Mouse (Mus musculus) right cerebral cortex, postnatal 4 days (tissue): ENCODE measurements around the gene Map3k4.
A peak's percentile ranks its signal among the peaks of the same experiment; 100 is the strongest.

Experiments used
- DNase-seq: peaks from one replicate; pipeline ENCODE4 v3.0.0-alpha.2; 2022

The Map3k4 gene

DNA sequence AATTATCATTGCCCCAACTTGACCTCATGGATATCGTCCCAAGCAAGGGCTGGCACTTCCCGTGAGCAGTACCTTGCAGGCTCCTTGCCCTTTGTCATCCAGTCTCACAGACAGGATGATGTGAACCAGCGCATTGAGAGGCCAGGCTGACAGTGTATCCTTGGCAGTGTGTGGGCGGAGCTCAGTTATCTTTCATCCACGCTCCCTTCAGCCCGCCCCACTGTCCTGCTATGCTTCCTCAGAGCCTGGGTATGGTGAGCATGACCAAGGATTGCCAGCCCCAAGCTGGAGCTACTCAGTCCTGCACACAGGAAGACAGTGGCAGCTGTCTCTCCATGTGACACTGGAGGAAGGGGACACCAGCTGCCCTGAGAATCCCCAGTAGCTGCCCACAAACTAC is 102.4 kb downstream of the Map3k4 start:
- no peak for DNase-seq

DNA sequence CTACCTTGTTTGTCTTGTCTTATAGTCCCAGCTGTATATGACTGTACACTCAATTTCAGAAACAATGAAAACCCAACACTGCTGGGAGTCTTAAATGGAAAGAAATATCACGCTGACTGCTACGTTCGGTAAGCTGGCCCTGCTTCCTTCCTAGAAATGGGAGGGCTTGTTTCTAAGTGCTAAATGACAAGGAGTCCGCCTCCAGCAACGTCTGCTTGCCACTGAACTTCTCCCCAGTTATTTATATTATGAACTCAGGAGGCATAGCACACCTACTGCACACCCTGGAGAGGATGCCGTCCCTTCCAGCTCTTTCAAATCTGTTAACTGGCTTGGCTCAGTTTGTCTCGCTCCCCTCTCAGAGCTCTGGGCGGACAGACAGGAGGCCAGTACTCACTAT is 105.2 kb downstream of the Map3k4 start:
- DNase-seq = no peak

DNA sequence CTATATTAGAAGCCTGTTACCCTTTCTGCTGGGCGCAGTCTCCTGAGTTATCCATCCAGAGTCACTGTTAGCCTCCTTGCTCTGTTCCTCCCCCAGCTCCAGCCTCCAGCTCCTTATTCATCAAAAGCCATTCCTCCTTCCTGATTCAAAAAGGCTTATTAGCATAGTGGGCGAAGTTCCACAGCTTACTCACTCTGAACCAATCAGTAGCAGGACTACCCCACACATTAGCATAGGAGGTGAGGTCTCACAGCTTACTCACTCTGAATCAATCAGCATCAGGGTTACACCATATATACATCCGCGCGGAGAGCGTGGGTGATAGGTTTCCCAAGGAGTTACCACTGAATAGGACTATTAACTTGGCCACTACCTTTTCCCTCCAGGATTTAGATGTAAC is 106.3 kb downstream of the Map3k4 start:
- DNase-seq = no peak

DNA sequence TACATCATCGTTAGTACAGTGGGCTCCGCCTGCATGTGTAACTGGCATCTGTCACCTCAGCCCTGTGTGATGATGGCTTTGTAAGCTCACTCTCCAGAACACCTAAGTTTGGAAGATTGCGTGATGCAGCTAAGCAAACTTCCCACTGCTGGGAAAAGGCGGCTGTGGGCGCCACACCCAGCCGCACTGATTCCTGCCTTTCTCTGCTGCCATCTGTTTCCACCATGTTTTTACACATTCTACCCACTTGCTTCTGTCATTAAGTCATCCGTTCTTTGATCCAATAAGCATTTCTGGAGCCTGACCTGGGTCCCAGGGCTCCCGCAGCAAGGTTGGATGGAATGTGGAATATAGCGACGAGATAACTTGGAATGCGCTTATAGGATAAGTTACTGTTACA is 106.7 kb downstream of the Map3k4 start:
- no peak for DNase-seq

DNA sequence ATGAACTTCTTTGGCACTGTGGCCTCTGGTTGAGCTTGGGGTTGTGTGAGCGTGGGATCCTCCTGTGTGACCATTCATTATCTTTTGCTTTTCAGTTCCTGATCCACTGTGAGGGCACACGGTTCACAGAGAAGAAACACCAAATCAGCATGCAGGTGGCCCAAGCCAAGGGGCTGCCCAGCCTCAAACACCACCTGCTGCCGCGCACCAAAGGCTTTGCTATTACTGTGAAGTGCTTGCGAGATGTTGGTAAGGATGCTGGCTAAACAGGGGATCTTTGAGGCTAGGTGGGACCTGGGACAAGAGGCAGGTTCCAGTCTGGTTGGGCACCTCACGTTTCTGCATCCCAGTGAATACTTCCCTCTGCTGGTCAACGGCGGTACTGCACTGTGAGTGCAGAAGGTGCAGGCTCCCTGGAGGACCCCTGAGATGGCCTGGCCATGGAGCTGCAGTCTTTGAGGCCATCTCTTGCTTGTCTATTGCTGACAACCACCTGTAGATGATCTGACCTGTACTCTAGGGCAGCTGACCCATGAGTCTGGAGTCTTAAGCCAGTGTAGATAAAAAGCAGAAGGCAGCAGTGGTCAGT is 108.0 kb downstream of the Map3k4 start:
- peak; percentile 94 for DNase-seq

DNA sequence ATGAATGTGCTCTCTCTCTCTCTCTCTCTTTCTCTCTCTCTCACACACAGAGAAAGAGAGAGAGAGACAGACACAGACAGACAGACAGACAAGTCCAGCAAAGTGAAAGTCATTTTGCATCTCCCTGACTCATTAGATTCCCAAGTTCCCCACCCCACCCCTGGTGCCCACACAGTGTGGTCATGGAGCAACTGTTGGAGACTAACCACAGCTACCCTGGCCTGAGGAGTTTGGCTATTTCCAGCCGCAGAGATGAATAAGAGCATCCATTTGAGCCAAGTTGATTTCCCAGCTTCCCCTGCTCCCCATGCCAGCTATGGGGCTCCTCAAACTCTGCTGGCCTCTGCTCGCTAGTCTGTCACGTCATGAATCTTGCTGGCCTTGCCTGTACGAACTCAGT is 109.1 kb downstream of the Map3k4 start:
- no peak for DNase-seq

DNA sequence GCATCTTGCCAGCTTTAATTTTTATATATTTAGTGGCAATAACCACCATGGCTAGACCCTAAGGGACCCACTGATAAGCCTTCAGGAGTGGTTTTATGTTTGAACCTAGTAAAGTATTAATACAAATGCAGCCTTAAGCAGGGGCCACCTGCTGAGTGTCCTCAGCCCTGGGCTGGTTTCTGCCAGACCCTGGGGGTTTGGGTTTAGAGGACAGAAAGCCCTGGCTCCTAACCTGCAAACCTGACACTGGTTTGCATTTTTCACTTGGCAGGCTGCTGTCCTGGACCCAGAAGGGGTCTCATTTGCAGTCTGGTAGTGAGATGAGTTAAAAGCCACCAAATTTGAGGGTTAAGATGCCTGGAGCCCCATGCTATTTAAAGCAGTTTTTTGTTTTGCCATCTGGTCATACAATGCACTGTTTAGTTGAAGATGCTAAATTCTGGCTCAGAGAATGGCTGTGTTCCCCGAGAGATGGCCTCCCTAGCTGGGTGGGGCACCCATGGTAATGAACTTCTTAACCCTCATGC is 111.5 kb downstream of the Map3k4 start:
- DNase-seq = no peak

DNA sequence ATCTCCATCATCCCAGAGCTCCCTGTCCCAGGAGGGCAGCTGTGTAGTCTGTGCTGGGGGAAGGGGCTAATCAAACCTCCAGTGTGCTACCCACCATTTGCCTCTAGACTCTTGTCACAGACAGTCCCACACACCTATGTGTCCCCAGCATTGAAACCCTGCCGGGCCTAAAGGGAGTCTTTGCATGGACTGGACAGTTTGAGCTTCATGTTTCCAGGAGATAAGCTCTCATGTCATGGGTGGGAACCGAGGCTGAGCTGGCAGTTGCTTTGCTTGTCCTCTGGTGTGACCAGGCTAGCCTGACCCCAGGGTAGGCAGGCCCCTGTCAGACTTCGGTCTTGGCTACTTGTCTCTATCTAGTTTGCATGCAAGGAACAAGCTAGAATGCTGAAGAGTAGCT is 112.3 kb downstream of the Map3k4 start:
- no peak for DNase-seq

DNA sequence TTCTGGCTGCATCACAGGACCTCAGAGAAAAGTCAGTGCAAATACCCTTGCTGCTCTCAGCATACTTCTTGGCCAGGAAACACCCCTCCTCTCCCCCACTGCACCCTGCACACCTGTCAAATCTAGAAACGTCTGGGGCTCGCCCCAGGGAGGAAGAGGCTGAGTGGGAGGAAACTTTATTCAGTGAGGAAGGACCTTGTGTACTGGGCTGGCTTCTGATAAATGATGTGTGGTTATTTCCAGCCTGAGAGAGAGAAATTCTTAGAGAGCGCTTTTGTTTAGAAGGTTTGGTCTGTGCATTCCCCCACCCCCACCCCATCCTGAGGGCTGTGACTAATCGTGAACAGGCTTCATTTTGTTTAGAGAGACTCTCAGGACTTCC is 112.9 kb downstream of the Map3k4 start:
- no peak for DNase-seq

DNA sequence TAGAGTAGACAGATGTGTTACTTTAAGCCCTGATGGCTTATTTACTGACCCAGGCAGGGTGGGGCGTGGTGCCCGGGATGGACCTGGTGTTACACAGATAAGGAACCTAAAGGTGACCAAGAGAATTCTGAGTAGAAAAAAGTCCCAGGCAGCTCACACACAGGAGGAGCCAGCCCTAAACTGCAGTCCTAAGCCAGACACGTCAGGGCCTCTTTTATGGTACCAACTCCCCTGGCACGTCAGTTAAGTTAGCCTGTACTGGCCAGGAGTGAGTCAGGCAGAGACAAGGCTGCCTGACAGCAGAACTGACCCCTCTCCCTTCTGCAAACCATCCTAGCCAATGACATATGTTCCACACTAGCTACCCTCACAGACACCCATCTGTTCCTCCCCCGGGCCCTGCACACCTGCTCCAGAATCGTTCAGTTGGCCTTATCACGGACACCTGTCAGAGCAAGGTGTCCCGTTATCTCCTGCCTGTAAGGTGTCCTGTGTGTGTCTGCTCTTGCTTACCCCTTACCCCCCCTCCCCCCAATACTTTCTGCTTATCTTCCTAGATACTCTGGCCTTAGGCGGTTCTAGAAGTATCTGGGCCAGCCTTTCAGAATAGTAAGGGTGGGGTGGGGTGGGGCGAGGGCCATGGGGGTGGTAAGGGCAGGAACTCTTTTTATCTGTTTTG is 113.4 kb downstream of the Map3k4 start:
- no peak for DNase-seq

DNA sequence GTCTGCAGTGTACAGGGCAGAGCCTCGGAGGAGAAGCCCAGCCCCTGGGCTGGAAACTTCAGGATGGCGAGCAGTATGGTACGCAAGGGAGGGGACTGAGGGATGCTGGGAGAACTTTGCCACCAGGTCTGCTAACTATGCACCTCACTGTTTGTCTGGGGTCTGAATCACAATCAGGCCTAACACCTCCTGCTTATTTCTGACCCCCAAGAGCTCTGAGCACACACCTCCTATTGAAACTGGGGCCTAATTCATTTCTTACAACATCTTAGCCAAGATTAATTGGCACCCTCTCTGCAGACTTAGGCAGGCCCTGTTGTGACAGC is 113.9 kb downstream of the Map3k4 start:
- DNase-seq = no peak

DNA sequence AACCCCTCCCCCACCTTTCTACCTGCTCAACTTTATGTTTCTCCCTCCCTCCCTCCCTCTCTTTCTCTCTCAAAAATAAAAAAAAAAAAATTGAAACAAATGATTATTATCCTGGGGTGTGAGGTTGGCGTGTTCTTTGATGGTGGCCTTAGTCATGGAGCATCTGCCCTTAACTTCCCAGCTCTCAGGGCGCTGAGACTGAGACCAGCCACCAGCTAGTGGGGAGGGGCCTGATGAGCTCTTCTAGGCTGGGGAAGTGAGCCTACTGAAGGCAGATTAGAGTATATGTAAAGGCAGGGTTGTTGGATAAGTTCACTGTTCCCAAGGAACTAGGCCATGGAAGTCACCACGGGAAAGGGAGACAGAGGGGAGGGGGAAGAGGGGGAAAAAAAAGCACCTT is 114.3 kb downstream of the Map3k4 start:
- DNase-seq = no peak

DNA sequence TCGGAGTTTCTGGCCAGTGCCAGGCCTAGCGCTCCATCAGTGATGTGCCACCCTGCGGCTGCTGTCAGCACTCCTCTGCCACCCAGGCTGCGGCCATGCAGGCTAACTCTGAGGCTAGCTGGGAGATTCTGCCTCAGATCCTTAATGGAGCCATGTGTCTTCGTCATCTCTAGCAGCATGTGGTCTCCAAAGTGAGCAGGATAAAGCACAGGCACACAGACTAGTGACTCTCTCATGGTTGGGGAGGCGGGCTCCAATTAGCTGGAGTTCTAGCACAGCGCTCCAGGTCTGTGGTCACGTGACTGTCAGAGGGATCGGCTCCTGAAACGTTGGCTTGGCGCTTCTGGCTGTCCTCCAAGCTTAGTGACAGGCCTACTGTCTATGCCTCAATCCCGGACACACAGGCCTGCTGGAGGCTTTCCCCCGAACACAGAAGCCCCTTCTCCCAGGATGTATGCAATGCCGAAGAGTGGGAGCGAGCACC is 115.1 kb downstream of the Map3k4 start:
- no peak for DNase-seq

DNA sequence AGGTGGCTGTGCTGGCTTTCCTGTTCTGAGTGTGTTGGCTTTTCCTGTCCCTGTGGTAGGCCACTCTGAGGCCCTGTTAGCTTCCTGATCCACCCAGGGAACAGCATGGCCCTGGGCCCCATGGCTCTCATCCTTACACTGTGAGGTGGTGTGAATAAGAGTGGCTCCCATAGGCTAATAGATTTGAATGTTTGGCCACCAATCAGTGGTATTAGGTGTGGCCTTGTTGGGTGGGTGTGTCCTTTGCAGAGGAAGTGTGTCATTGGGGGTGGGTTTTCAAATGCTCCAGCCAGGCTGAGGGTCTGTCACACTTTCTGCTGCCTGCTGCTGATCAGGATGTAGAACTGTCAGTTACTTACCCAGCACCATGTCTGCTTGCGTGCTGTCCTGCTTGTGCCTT is 117.5 kb downstream of the Map3k4 start:
- DNase-seq = no peak

DNA sequence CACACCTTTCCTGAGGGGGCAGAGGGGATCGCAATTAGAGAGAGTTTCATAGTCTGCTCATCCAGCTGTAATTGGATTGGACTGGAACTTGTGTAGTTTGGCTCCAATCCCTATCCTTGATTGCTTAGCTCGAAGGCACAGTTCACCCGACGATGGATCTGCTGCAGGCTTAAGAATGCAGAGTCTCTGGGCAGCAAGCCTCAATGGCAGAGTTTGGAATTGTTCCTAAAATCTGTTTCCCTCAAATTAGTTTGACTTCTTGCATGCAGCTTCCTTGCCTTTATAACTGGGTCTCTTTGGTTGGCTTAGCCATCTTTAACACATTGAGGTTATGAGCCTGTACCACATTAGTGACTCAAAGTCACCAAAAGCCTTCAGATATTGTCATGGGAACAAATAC is 118.7 kb downstream of the Map3k4 start:
- DNase-seq = no peak

DNA sequence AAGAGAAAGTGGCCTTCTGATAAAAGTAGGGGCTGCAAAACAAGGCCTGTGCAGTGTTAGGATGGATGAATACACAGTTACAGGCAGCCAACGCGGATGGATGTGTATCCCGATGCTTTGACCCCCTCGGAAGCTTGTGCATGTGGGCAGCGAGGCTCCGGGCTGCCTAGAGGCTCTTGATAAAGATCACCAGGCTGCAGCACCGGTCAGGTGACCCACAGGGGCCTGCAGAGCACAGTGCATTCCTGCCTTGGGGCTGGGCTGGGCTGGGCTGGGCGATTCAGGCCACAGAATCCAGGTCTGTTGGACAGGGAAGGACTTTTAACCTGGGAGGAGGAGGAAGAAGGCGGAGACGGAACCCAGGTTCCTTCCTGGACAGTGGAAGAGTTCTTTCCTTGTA is 123.0 kb downstream of the Map3k4 start:
- DNase-seq = no peak

DNA sequence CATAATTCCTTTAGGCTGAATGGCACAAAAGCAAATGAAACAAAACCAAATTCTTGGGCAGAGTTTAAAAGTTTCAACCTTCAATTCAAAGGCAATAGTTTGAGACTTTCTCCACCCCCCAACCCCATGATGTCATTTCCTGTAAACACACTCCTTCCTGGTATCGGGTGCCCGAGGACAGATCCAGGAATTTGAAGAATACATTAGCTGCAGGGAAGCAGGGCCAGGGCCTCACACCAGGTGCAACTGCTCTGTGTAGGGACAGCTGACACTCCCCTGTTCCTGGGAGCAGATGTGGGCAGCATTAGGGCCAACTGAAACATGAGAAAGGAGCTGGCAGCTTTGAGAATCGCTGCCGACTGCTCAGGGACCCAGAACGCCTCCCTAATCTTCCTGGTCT is 123.5 kb downstream of the Map3k4 start:
- no peak for DNase-seq

DNA sequence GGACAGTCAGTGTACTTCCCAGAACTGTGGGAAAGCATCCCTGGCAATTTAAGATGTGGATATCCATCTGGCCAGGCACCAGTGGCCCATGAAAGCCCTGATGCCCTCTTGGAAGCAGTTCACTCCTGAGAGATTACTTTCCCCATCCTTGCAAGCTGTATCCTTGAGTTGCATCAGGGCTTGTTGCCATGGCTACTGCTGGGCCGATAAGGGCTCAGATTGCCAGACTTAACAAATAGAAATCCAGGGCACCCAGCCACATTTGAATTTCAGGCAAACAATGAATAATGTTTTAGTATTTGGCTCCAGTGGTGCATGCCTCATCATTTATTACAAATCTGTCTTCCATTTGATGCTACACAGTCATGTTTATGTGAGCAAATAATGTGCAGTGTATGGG is 130.8 kb downstream of the Map3k4 start:
- peak; percentile 47 for DNase-seq

DNA sequence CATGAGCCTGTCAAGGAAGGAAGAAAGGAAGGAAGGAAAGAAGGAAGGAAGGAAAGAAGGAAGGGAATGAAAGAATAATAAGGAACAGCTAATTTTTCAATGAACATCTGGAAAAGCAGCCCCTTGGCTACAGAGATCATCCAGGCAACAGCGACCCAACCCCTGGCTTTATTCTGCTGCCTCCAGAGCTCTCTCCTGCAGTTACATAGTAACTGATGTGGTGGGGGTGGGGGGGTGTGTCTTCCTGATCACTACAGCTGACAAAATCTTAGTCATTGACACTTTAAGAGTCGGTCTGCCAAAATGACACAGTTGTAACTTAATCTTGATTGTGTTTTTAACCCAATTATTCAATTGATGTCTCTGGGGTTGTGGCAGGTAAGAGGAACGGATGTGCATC is 132.3 kb downstream of the Map3k4 start:
- DNase-seq = no peak

DNA sequence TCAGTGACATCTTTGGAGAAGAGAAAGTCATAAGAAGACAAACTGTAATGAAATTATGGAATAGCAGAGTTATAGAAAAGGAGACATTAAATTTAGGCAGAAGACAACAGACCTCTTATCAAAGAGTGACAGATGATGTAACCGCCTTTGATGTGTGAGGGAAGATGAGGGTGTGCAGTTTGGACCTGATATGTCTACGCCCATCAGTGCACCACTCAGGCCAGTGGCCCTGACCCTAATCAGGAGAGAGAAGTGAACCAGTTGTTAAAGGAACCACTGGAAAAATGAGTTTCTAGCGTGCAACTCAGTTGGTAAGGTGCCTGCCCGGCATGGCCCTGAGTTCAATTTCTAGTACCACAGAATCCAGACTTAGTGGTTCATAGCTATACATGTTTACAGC is 132.7 kb downstream of the Map3k4 start:
- no peak for DNase-seq

DNA sequence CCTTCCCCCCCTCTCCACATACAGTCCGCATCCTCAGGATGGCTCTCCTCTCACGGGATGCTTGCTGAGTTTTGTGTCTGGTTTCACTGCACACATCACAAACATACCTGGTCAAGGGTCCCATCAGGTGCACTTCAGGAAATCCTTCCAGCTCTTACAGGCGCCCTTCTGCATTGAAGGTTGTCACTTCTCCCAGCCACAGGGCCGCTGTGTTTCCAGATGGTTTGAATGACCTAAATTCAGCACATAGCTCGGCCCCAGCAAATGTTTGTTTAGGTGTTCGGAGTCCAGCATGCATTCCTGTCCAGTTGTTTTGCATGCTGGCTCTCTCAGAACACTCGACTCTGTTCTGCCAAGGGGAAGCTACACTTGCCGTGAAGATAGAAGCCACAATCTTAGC is 134.3 kb downstream of the Map3k4 start:
- no peak for DNase-seq

DNA sequence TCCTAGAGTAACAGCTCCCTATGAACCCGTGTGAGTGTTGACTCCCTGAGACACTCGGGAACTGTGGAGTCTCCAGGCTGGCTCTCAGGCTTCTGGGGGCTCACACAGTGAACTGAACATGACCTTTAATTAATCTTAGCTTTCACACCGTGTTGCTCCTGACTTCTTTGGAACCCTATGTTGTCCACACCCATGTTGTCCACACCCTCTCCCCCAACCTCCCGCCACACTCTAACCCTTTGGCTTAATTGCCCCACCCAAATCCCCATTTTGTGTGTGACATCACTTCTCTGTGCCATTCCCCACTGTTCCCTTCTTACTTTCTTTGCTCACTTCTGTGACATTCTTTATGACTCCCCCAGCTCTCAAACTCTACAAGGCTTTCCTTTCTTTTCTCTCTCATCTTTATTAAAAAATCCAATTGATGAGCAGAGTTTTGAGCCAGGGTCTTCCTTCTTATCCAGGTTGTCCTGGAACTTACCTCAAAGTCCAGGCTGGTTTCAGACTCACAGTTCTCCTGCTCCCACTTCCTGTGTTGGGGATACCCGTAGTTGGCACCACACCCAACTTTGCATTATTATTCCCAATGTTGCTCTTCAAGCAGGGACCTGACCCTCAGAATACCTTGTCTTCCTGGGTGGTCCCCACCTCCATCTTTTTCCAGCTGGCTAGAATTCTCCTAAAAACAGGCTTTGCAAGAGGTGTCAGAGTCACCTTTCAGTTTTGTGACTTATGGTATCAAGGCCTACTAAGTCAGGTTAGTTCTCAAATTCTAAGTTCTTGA is 135.7 kb downstream of the Map3k4 start:
- no peak for DNase-seq

DNA sequence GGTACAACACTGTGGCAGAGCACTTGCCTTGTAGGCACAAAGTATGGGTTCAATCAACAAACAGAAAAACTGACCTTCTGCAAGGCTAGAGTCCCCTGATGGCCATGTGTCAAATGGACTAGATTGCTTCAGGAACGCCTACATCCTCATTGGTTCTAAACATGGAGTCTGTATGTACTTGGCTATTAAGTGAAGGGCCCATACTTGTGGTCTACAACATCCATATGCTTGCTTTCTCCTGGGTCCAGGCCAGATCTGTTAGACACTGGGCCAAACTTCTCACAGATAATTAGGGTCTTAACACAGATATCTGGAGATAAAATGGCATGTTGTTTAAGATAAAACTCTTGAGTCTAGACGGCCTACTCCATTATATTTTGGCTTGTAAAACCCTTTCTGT is 138.8 kb downstream of the Map3k4 start:
- no peak for DNase-seq

DNA sequence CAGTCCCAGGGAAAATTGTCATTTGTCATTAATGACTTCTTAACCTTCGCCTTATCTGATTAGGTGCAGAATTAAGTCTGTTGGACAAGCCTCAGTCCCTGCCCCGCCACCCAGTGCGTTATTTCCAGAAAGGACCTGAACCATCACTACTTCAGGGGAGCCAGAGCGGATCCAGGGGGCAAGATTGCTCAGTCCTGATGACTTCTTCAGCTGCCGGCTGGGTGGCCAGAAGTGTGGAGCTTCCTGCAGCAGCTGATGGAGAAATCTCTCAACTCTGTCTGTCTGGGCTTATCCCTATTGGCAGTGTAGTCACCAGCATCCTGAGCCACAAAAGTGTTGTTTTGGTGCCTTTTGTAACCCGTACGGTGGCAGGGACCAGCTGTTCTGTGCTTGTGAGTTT is 139.3 kb downstream of the Map3k4 start:
- DNase-seq = no peak
